16 mouse cellular contexts compared by ENCODE assay signal in genomic region chr10:26202708-26203368, GRCm38 (mm10). TPM values are rescaled to one million over a fixed set of nuclear protein-coding genes. Genes with fewer than 3 reads are reported as not detected.
"Had no signal": no experiment of that assay in that cellular context is flagged by ENCODE, and none has a peak within 500 bp of the region (broad histone marks: within the 10 kb centered on the region; RNA-seq: fewer than 3 reads in every experiment).

No protein-coding gene starts in this region.

- DNase-seq: kidney, adult 8-10 months; kidney, postnatal 36 days; layer of hippocampus, adult 9-11 months; lung, adult 2 months; lung, postnatal 36 days; right cerebral cortex, postnatal 14 days; thymus, postnatal 4 days had no signal

- ATAC-seq: intestine, embryonic 15.5 days; lung, postnatal 0 days; midbrain, embryonic 15.5 days had no signal

RNA-seq across cellular contexts. Expression of gene Samd3, which starts 26.7 kb away (rescaled TPM):
- total RNA-seq: layer of hippocampus, adult 18-20 months had no signal
- polyA plus RNA-seq: kidney, postnatal 0 days; liver, embryonic 11.5 days; liver, embryonic 15.5 days; neural tube, embryonic 13.5 days; small intestine, adult 2 months had no signal
